Mouse (Mus musculus): ENCODE measurements around the gene Zfp282. TPM values are rescaled to one million over a fixed set of nuclear protein-coding genes. Genes with fewer than 3 reads are reported as not detected.
A peak's percentile ranks its signal among the peaks of the same experiment; 100 is the strongest.
"Not testable (repeated sequence)": the region's sequence is repeated elsewhere in the genome, so short reads cannot be mapped to it uniquely, and the experiment has no call there.

The Zfp282 gene
- polyA plus RNA-seq, 1 experiment from 2014 or later: 7.6 TPM

- ATAC-seq (ENCODE audit: extremely low read depth, insufficient number of reproducible peaks, low FRiP score, low TSS enrichment): no peak
- Histone ChIP-seq H3K4me1 (peaks cover 7% of the 10 kb centered on the region), H3K9me3 (no peaks in the 10 kb centered on the region), H3K27me3 (replicated peaks) (peaks cover 5% of the 10 kb centered on the region; the same call in 1 of the 2 replicates), H3K9ac (no peak overlapping the region), H3K4me3 (no peak overlapping the region), H3K27ac (replicated peaks) (no peak overlapping the region), H3K4me2 (no peak overlapping the region), H3K36me3 (peaks cover 9% of the 10 kb centered on the region; the same call in 1 of the 2 replicates)
- 90% methylated on average over 1 of the region's 1 CpGs for WGBS
These were observed 34.7 kb upstream of the Zfp282 start for GRCm38 (mm10) chr6:47842337-47842736.

- no peak overlapping the region for H3K4me2 ChIP-seq
- ATAC-seq (ENCODE audit: extremely low read depth, insufficient number of reproducible peaks, low FRiP score, low TSS enrichment): no peak
- H3K27me3 ChIP-seq (replicated peaks): no peaks in the 10 kb centered on the region
- H3K36me3 ChIP-seq: 0 out of 2 replicates have a peak, but pooled peaks cover 9% of the 10 kb centered on the region
- H3K4me1 ChIP-seq: no peaks in the 10 kb centered on the region
- H3K27ac ChIP-seq (replicated peaks): no peak overlapping the region
- no peak overlapping the region for H3K4me3 ChIP-seq
- no peak overlapping the region for H3K9ac ChIP-seq
- H3K9me3 ChIP-seq: no peaks in the 10 kb centered on the region
These were observed 31.2 kb upstream of the Zfp282 start for GRCm38 (mm10) chr6:47845779-47846178.

GRCm38 (mm10) chr6:47857241-47857640 is 19.8 kb upstream of the Zfp282 start:
- Histone ChIP-seq H3K4me3 (no peak overlapping the region), H3K27me3 (replicated peaks) (no peaks in the 10 kb centered on the region), H3K9me3 (no peaks in the 10 kb centered on the region), H3K36me3 (peaks cover 25% of the 10 kb centered on the region), H3K4me2 (no peak overlapping the region), H3K4me1 (no peaks in the 10 kb centered on the region), H3K9ac (no peak overlapping the region), H3K27ac (replicated peaks) (no peak overlapping the region)
- WGBS: 88% methylated on average over 6 of the region's 6 CpGs
- ATAC-seq (ENCODE audit: extremely low read depth, insufficient number of reproducible peaks, low FRiP score, low TSS enrichment): no peak

- not testable (repeated sequence) for H3K9me3 ChIP-seq; H3K9ac ChIP-seq; H3K4me1 ChIP-seq; ATAC-seq (ENCODE audit: extremely low read depth, insufficient number of reproducible peaks, low FRiP score, low TSS enrichment); H3K4me2 ChIP-seq; H3K27ac ChIP-seq (replicated peaks); H3K27me3 ChIP-seq (replicated peaks); H3K4me3 ChIP-seq
- peaks cover 29% of the 10 kb centered on the region for H3K36me3 ChIP-seq
- 82% methylated on average over 3 of the region's 3 CpGs for WGBS
These were observed 19.3 kb upstream of the Zfp282 start for GRCm38 (mm10) chr6:47857729-47858128.

- Histone ChIP-seq H3K9me3 (no peaks in the 10 kb centered on the region), H3K4me3 (no peak overlapping the region), H3K4me2 (no peak overlapping the region), H3K9ac (no peak overlapping the region), H3K4me1 (no peaks in the 10 kb centered on the region), H3K27me3 (replicated peaks) (no peaks in the 10 kb centered on the region), H3K27ac (replicated peaks) (no peak overlapping the region), H3K36me3 (peaks cover 9% of the 10 kb centered on the region)
- WGBS: 81% methylated on average over 5 of the region's 5 CpGs
- ATAC-seq (ENCODE audit: extremely low read depth, insufficient number of reproducible peaks, low FRiP score, low TSS enrichment): no peak
These were observed 4.7 kb upstream of the Zfp282 start for GRCm38 (mm10) chr6:47872266-47872665.

GRCm38 (mm10) chr6:47877461-47878132 is 593 bp downstream of the Zfp282 start:
- H3K27ac ChIP-seq (replicated peaks): peak overlapping the region; percentile 98
- peak overlapping the region; percentile 88 for H3K4me3 ChIP-seq
- H3K36me3 ChIP-seq: peaks cover 30% of the 10 kb centered on the region
- no peaks in the 10 kb centered on the region for H3K27me3 ChIP-seq (replicated peaks)
- H3K9ac ChIP-seq: peak overlapping the region; percentile 96
- under 1% methylated on average over 71 of the region's 71 CpGs for WGBS
- peaks cover 19% of the 10 kb centered on the region for H3K4me1 ChIP-seq
- peak overlapping the region; percentile 92 for H3K4me2 ChIP-seq
- ATAC-seq (ENCODE audit: extremely low read depth, insufficient number of reproducible peaks, low FRiP score, low TSS enrichment): peak; percentile 91
- H3K9me3 ChIP-seq: no peaks in the 10 kb centered on the region

GRCm38 (mm10) chr6:47878133-47878514 is 1.1 kb downstream of the Zfp282 start:
- WGBS: under 1% methylated on average over 11 of the region's 11 CpGs
- Histone ChIP-seq H3K4me3 (peak overlapping the region; percentile 88), H3K4me1 (peaks cover 19% of the 10 kb centered on the region), H3K9ac (peak overlapping the region; percentile 96), H3K27me3 (replicated peaks) (no peaks in the 10 kb centered on the region), H3K36me3 (peaks cover 35% of the 10 kb centered on the region), H3K9me3 (no peaks in the 10 kb centered on the region), H3K4me2 (peak overlapping the region; percentile 92), H3K27ac (replicated peaks) (peak overlapping the region; percentile 98)
- no peak for ATAC-seq (ENCODE audit: extremely low read depth, insufficient number of reproducible peaks, low FRiP score, low TSS enrichment)

- Histone ChIP-seq H3K9ac (peak overlapping the region; percentile 96), H3K9me3 (no peaks in the 10 kb centered on the region), H3K27me3 (replicated peaks) (no peaks in the 10 kb centered on the region), H3K4me3 (peak overlapping the region; percentile 88), H3K27ac (replicated peaks) (no peak overlapping the region), H3K36me3 (peaks cover 40% of the 10 kb centered on the region), H3K4me1 (peaks cover 19% of the 10 kb centered on the region), H3K4me2 (peak overlapping the region; percentile 92)
- no peak for ATAC-seq (ENCODE audit: extremely low read depth, insufficient number of reproducible peaks, low FRiP score, low TSS enrichment)
- WGBS: 56% methylated on average over 3 of the region's 3 CpGs
These were observed 1.6 kb downstream of the Zfp282 start for GRCm38 (mm10) chr6:47878593-47878992.

GRCm38 (mm10) chr6:47879049-47879716 is 2.2 kb downstream of the Zfp282 start:
- no peak for ATAC-seq (ENCODE audit: extremely low read depth, insufficient number of reproducible peaks, low FRiP score, low TSS enrichment)
- 61% methylated on average over 4 of the region's 4 CpGs for WGBS
- H3K4me3 ChIP-seq: peak overlapping the region; percentile 88

GRCm38 (mm10) chr6:47880166-47880565 is 3.2 kb downstream of the Zfp282 start:
- Histone ChIP-seq H3K27ac (replicated peaks) (no peak overlapping the region), H3K9ac (no peak overlapping the region), H3K4me1 (peaks cover 19% of the 10 kb centered on the region), H3K9me3 (no peaks in the 10 kb centered on the region), H3K4me2 (no peak overlapping the region), H3K27me3 (replicated peaks) (no peaks in the 10 kb centered on the region), H3K36me3 (peaks cover 56% of the 10 kb centered on the region), H3K4me3 (no peak overlapping the region)
- WGBS: 97% methylated on average over 10 of the region's 10 CpGs
- ATAC-seq (ENCODE audit: extremely low read depth, insufficient number of reproducible peaks, low FRiP score, low TSS enrichment): no peak

More at GRCm38 (mm10) chr6:47879049-47879716, 2.2 kb downstream of the Zfp282 start:
- Histone ChIP-seq H3K9ac (peak overlapping the region; percentile 96), H3K27ac (replicated peaks) (no peak overlapping the region), H3K36me3 (peaks cover 46% of the 10 kb centered on the region), H3K4me2 (peak overlapping the region; percentile 92), H3K4me1 (peaks cover 19% of the 10 kb centered on the region), H3K27me3 (replicated peaks) (no peaks in the 10 kb centered on the region), H3K9me3 (no peaks in the 10 kb centered on the region)

- no peak overlapping the region for H3K9ac ChIP-seq
- no peaks in the 10 kb centered on the region for H3K9me3 ChIP-seq
- 78% methylated on average over 8 of the region's 8 CpGs for WGBS
- no peak overlapping the region for H3K27ac ChIP-seq (replicated peaks)
- H3K36me3 ChIP-seq: peaks cover 94% of the 10 kb centered on the region
- no peak overlapping the region for H3K4me2 ChIP-seq
- H3K4me3 ChIP-seq: no peak overlapping the region
- no peaks in the 10 kb centered on the region for H3K4me1 ChIP-seq
- ATAC-seq (ENCODE audit: extremely low read depth, insufficient number of reproducible peaks, low FRiP score, low TSS enrichment): no peak
- no peaks in the 10 kb centered on the region for H3K27me3 ChIP-seq (replicated peaks)
These were observed 11.9 kb downstream of the Zfp282 start for GRCm38 (mm10) chr6:47888812-47889383.

All from heart, embryonic 13.5 days (tissue).